Mouse (Mus musculus) hindbrain, embryonic 16.5 days (tissue): ENCODE results near the gene Wnt7b. TPM values are rescaled to one million over a fixed set of nuclear protein-coding genes. Genes with fewer than 3 reads are reported as not detected.
A peak's percentile ranks its signal among the peaks of the same experiment; 100 is the strongest.

Source experiments
- ATAC-seq: fragments of 200-750 bp; cut with Nextera tagmentation; 2 replicates; pipeline ENCODE4 v1.8.0; 2017; ENCODE audit warnings: moderate TSS enrichment, moderate library complexity
- H3K27ac ChIP-seq: fragments of 300-500 bp; sonication (generic); 2 replicates; pipeline ENCODE4 v1.5.1; 2014; ENCODE audit warnings: low read depth, mild to moderate bottlenecking, control low read depth, low read length, moderate library complexity
- H3K27me3 ChIP-seq: fragments of 300-500 bp; sonication (generic); replicated peaks from 2 replicates; pipeline ENCODE4 v1.6.1; 2014; ENCODE audit warnings: low read length; ENCODE audit not compliant: control insufficient read depth, insufficient read depth
- H3K36me3 ChIP-seq: fragments of 300-500 bp; sonication (generic); 2 replicates; pipeline ENCODE4 v1.6.1; 2014; ENCODE audit warnings: mild to moderate bottlenecking, low read length, moderate library complexity, mixed read lengths; ENCODE audit not compliant: control insufficient read depth, insufficient read depth
- H3K4me1 ChIP-seq: fragments of 300-500 bp; sonication (generic); 2 replicates; pipeline ENCODE4 v1.6.1; 2014; ENCODE audit warnings: low read depth, low read length; ENCODE audit not compliant: control insufficient read depth, insufficient read depth
- H3K4me2 ChIP-seq: fragments of 300-500 bp; sonication (generic); 2 replicates; pipeline ENCODE4 v1.6.1; 2014; ENCODE audit warnings: mild to moderate bottlenecking, low read length, control low read depth, moderate library complexity
- H3K4me3 ChIP-seq: fragments of 300-500 bp; sonication (generic); 2 replicates; pipeline ENCODE4 v1.5.1; 2014; ENCODE audit warnings: mild to moderate bottlenecking, low read length, control low read depth, moderate library complexity
- H3K9ac ChIP-seq: fragments of 300-500 bp; sonication (generic); 2 replicates; pipeline ENCODE4 v1.6.1; 2014; ENCODE audit warnings: low read depth, mild to moderate bottlenecking, control low read depth, low read length, moderate library complexity
- H3K9me3 ChIP-seq: fragments of 300-500 bp; sonication (generic); 2 replicates; pipeline ENCODE4 v1.6.1; 2014; ENCODE audit warnings: mild to moderate bottlenecking, low read length, moderate library complexity; ENCODE audit not compliant: control insufficient read depth
- WGBS: fragments of 180-500 bp; shearing (Covaris S2); extraction: QIAGEN DNeasy Blood & Tissue Kit; methylation state at CpG from one replicate; pipeline ENCODE4 v1.1.7; 2014; 5-methylcytosine and 5-hydroxymethylcytosine counted together
- polyA plus RNA-seq: library from polyadenylated mRNA; unstranded; fragments of >200 nt; fragmentation: Nextera tagmentation; extraction: Ambion mirVana; gene quantifications from 2 replicates; pipeline ENCODE4 v1.2.1, GENCODE M21; 2015

Wnt7b gene
- polyA plus RNA-seq, 1 experiment from 2014 or later = 26.4 TPM

GRCm38 (mm10) chr15:85612660-85613357 lies 30.5 kb upstream of the Wnt7b start:
- H3K4me3 ChIP-seq = no peak overlapping the region
- H3K9ac ChIP-seq = no peak overlapping the region
- ATAC-seq = peak; percentile 1; the same call in 1 of the 2 replicates
- H3K27me3 ChIP-seq = peaks cover 2% of the 10 kb centered on the region
- peaks cover 20% of the 10 kb centered on the region for H3K4me1 ChIP-seq
- 68% methylated on average over 8 of the region's 8 CpGs for whole genome bisulfite sequencing
- peak overlapping the region; percentile 72 for H3K27ac ChIP-seq
- no peaks in the 10 kb centered on the region for H3K36me3 ChIP-seq
- H3K4me2 ChIP-seq = no peak overlapping the region
- no peaks in the 10 kb centered on the region for H3K9me3 ChIP-seq

- no peak for ATAC-seq
- Histone ChIP-seq H3K4me3 (no peak overlapping the region), H3K4me1 (peaks cover 20% of the 10 kb centered on the region), H3K9ac (no peak overlapping the region), H3K27me3 (peaks cover 2% of the 10 kb centered on the region), H3K36me3 (no peaks in the 10 kb centered on the region), H3K27ac (peak overlapping the region; percentile 69), H3K4me2 (no peak overlapping the region), H3K9me3 (no peaks in the 10 kb centered on the region)
- 67% methylated on average over 16 of the region's 16 CpGs for WGBS
Measured at GRCm38 (mm10) chr15:85611701-85612520, 29.6 kb upstream of the Wnt7b start.

- peaks cover 2% of the 10 kb centered on the region; the same call in 1 of the 2 replicates for H3K27me3 ChIP-seq
- H3K4me1 ChIP-seq = peaks cover 20% of the 10 kb centered on the region
- H3K9ac ChIP-seq = peak overlapping the region; percentile 5; the same call in 1 of the 2 replicates
- no peak overlapping the region for H3K4me3 ChIP-seq
- no peak overlapping the region for H3K4me2 ChIP-seq
- H3K9me3 ChIP-seq = no peaks in the 10 kb centered on the region
- ATAC-seq = peak; percentile 77
- H3K36me3 ChIP-seq = no peaks in the 10 kb centered on the region
- H3K27ac ChIP-seq = peak overlapping the region; percentile 69
- 24% methylated on average over 8 of the region's 8 CpGs for WGBS
Measured at GRCm38 (mm10) chr15:85610618-85611218, 28.4 kb upstream of the Wnt7b start.

- Histone ChIP-seq H3K9ac (no peak overlapping the region), H3K9me3 (no peaks in the 10 kb centered on the region), H3K4me1 (peaks cover 18% of the 10 kb centered on the region), H3K4me2 (no peak overlapping the region), H3K4me3 (no peak overlapping the region), H3K36me3 (no peaks in the 10 kb centered on the region), H3K27me3 (no peaks in the 10 kb centered on the region; the same call in 1 of the 2 replicates), H3K27ac (no peak overlapping the region)
- 69% methylated on average over 5 of the region's 5 CpGs for WGBS
- no peak for ATAC-seq
Measured at GRCm38 (mm10) chr15:85610120-85610519, 27.8 kb upstream of the Wnt7b start.

- Histone ChIP-seq H3K4me2 (no peak overlapping the region), H3K9me3 (no peaks in the 10 kb centered on the region), H3K4me3 (no peak overlapping the region), H3K9ac (no peak overlapping the region), H3K27me3 (no peaks in the 10 kb centered on the region), H3K27ac (no peak overlapping the region), H3K36me3 (no peaks in the 10 kb centered on the region), H3K4me1 (peaks cover 13% of the 10 kb centered on the region)
- no peak for ATAC-seq
- 76% methylated on average over 5 of the region's 5 CpGs for WGBS
Measured at GRCm38 (mm10) chr15:85609266-85610004, 27.2 kb upstream of the Wnt7b start.

GRCm38 (mm10) chr15:85605962-85606610 lies 23.8 kb upstream of the Wnt7b start:
- no peak for ATAC-seq
- peak overlapping the region; percentile 20; the same call in 1 of the 2 replicates for H3K9ac ChIP-seq

GRCm38 (mm10) chr15:85604938-85605337 lies 22.7 kb upstream of the Wnt7b start:
- H3K4me2 ChIP-seq = no peak overlapping the region
- no peaks in the 10 kb centered on the region for H3K9me3 ChIP-seq
- no peak overlapping the region for H3K9ac ChIP-seq
- no peak overlapping the region for H3K27ac ChIP-seq
- WGBS = 87% methylated on average over 8 of the region's 8 CpGs
- no peak for ATAC-seq
- H3K27me3 ChIP-seq = no peaks in the 10 kb centered on the region
- H3K4me1 ChIP-seq = no peaks in the 10 kb centered on the region; the same call in none of the 2 replicates
- no peak overlapping the region for H3K4me3 ChIP-seq
- no peaks in the 10 kb centered on the region for H3K36me3 ChIP-seq

More at GRCm38 (mm10) chr15:85605962-85606610, 23.8 kb upstream of the Wnt7b start:
- Histone ChIP-seq H3K4me1 (peaks cover under 1% of the 10 kb centered on the region), H3K27ac (no peak overlapping the region), H3K36me3 (no peaks in the 10 kb centered on the region), H3K27me3 (no peaks in the 10 kb centered on the region), H3K4me3 (peak overlapping the region; percentile 14; the same call in 1 of the 2 replicates), H3K4me2 (peak overlapping the region; percentile 33), H3K9me3 (no peaks in the 10 kb centered on the region)
- WGBS = 59% methylated on average over 17 of the region's 17 CpGs

- no peaks in the 10 kb centered on the region for H3K9me3 ChIP-seq
- WGBS = 75% methylated on average over 4 of the region's 4 CpGs
- no peak overlapping the region for H3K4me2 ChIP-seq
- H3K4me1 ChIP-seq = no peaks in the 10 kb centered on the region; the same call in none of the 2 replicates
- H3K9ac ChIP-seq = no peak overlapping the region
- no peaks in the 10 kb centered on the region for H3K36me3 ChIP-seq
- no peaks in the 10 kb centered on the region for H3K27me3 ChIP-seq
- ATAC-seq = no peak
- H3K27ac ChIP-seq = no peak overlapping the region
- H3K4me3 ChIP-seq = no peak overlapping the region
Measured at GRCm38 (mm10) chr15:85604507-85604906, 22.2 kb upstream of the Wnt7b start.
